Comparison of ENCODE assay signal across 9 mouse cellular contexts in the genomic region with DNA sequence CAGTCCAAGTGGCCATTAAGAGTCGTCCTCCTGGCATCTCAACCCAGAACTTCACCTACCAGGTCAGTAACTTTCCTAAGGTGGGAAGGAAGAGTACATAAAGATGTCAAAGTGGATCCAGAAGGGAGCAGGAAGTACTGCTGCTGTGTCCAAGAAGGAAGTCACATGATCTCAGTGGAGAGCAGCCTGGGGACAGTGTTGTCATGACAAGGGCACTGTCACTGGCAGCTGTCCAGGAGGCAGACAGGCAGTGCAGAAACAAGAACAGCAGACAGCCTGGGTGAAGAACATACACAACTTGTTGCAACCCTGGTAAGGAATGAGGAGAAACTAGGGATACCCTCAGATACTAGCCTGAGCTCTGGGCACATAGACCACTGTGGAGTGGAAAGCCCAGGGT. TPM values are rescaled to one million over a fixed set of nuclear protein-coding genes. Genes with fewer than 3 reads are reported as not detected.
DNase-seq lines count a peak whose midpoint lies in the region; ATAC-seq and TF ChIP-seq lines count a peak whose summit lies in the region.
"Had no signal": no experiment of that assay in that cellular context is flagged by ENCODE, and none has a peak within 500 bp of the region (broad histone marks: within the 10 kb centered on the region; RNA-seq: fewer than 3 reads in every experiment).

No protein-coding gene starts in this region.

- TF ChIP-seq CTCF in heart, postnatal 0 days (IDR thresholded peaks at IDR 0.05; ENCODE audit: low read depth): no peak

- H3K4me2 ChIP-seq in hindbrain, embryonic 16.5 days (ENCODE audit: low read length): no peak overlapping the region
- no peak overlapping the region for H3K4me2 ChIP-seq in hindbrain, embryonic 11.5 days (replicated peaks; ENCODE audit: low read depth, low read length)
- H3K4me2 ChIP-seq in heart, postnatal 0 days (ENCODE audit: low read depth, low read length): no peak overlapping the region
- H3K4me2 ChIP-seq: limb, embryonic 12.5 days had no signal

- TF ChIP-seq EP300 in heart, postnatal 0 days (IDR thresholded peaks at IDR 0.05; ENCODE audit: low read depth): no peak

- no peaks in the 10 kb centered on the region for H3K27me3 ChIP-seq in hindbrain, embryonic 16.5 days (replicated peaks; ENCODE audit: control insufficient read depth, insufficient read depth, low read length)
- no peaks in the 10 kb centered on the region for H3K27me3 ChIP-seq in hindbrain, embryonic 11.5 days (ENCODE audit: control insufficient read depth, insufficient read depth, low read length)
- H3K27me3 ChIP-seq in heart, postnatal 0 days (ENCODE audit: control insufficient read depth, insufficient read depth, low read length): no peaks in the 10 kb centered on the region
- H3K27me3 ChIP-seq: limb, embryonic 12.5 days had no signal

- 0 out of 2 replicates have a peak, but pooled peaks have one; percentile 54 for ATAC-seq in hindbrain, embryonic 16.5 days
- no peak for ATAC-seq in hindbrain, embryonic 11.5 days (ENCODE audit: low FRiP score)
- peak; percentile 70; the same call in 1 of the 2 replicates for ATAC-seq in heart, postnatal 0 days (ENCODE audit: insufficient read depth, low read depth)

- no peaks in the 10 kb centered on the region for H3K36me3 ChIP-seq in hindbrain, embryonic 16.5 days (ENCODE audit: control insufficient read depth, insufficient read depth, low read length)
- no peaks in the 10 kb centered on the region for H3K36me3 ChIP-seq in hindbrain, embryonic 11.5 days (ENCODE audit: control insufficient read depth, insufficient read depth, low read length)
- no peaks in the 10 kb centered on the region for H3K36me3 ChIP-seq in heart, postnatal 0 days (replicated peaks; ENCODE audit: control insufficient read depth, insufficient read depth, low read length)
- H3K36me3 ChIP-seq: limb, embryonic 12.5 days had no signal

- 76% methylated on average over 1 of the region's 1 CpGs for WGBS in hindbrain, embryonic 16.5 days
- 74% methylated on average over 1 of the region's 1 CpGs for WGBS in hindbrain, embryonic 11.5 days
- WGBS in heart, postnatal 0 days: 32% methylated on average over 1 of the region's 1 CpGs

- H3K4me3 ChIP-seq in hindbrain, embryonic 16.5 days (ENCODE audit: low read length): no peak overlapping the region
- no peak overlapping the region for H3K4me3 ChIP-seq in hindbrain, embryonic 11.5 days (ENCODE audit: low read depth, low read length)
- no peak overlapping the region for H3K4me3 ChIP-seq in heart, postnatal 0 days (ENCODE audit: low read depth, low read length)
- H3K4me3 ChIP-seq: limb, embryonic 12.5 days had no signal

- no peaks in the 10 kb centered on the region for H3K9me3 ChIP-seq in hindbrain, embryonic 16.5 days (ENCODE audit: control insufficient read depth, low read length)
- H3K9me3 ChIP-seq in hindbrain, embryonic 11.5 days (ENCODE audit: control insufficient read depth, low read length): no peaks in the 10 kb centered on the region
- H3K9me3 ChIP-seq in heart, postnatal 0 days (replicated peaks; ENCODE audit: control insufficient read depth, low read length): no peaks in the 10 kb centered on the region
- H3K9me3 ChIP-seq: limb, embryonic 12.5 days had no signal

- no peak for DNase-seq in hindbrain, embryonic 11.5 days (ENCODE audit: low spot score)
- DNase-seq in adrenal gland, postnatal 10 days: peak; percentile 75
- DNase-seq in heart, postnatal 0 days (ENCODE audit: low spot score): peak; percentile 61
- peak; percentile 70 for DNase-seq in lung, postnatal 14 days
- DNase-seq in frontal cortex, postnatal 10 days (ENCODE audit: low spot score in 2 of 2): no peak
- DNase-seq in embryo, embryonic 10 days (ENCODE audit: low spot score): no peak
- no peak for DNase-seq in B cell, adult 2 months

- no peak overlapping the region for H3K27ac ChIP-seq in hindbrain, embryonic 16.5 days (ENCODE audit: low read depth, low read length)
- no peak overlapping the region for H3K27ac ChIP-seq in hindbrain, embryonic 11.5 days (ENCODE audit: low read depth, low read length)
- H3K27ac ChIP-seq in heart, postnatal 0 days (ENCODE audit: low read depth): peak overlapping the region; percentile 30; the same call in 1 of the 2 replicates
- H3K27ac ChIP-seq: limb, embryonic 12.5 days had no signal

- H3K9ac ChIP-seq in hindbrain, embryonic 16.5 days (ENCODE audit: low read depth, low read length): no peak overlapping the region
- no peak overlapping the region for H3K9ac ChIP-seq in hindbrain, embryonic 11.5 days (ENCODE audit: low read depth, low read length)
- H3K9ac ChIP-seq in heart, postnatal 0 days (replicated peaks; ENCODE audit: low read depth, low read length): no peak overlapping the region
- H3K9ac ChIP-seq: limb, embryonic 12.5 days had no signal

- no peaks in the 10 kb centered on the region for H3K4me1 ChIP-seq in hindbrain, embryonic 16.5 days (ENCODE audit: control insufficient read depth, insufficient read depth, low read depth, low read length)
- H3K4me1 ChIP-seq in hindbrain, embryonic 11.5 days (replicated peaks; ENCODE audit: control insufficient read depth, insufficient read depth, low read length): no peaks in the 10 kb centered on the region
- H3K4me1 ChIP-seq in heart, postnatal 0 days (ENCODE audit: control insufficient read depth, insufficient read depth): no peaks in the 10 kb centered on the region
- H3K4me1 ChIP-seq: limb, embryonic 12.5 days had no signal

RNA-seq across cellular contexts. Expression of gene Plxnb3, which starts 8.4 kb away (rescaled TPM):
- polyA plus RNA-seq in hindbrain, embryonic 16.5 days (2015; fragmentation: Nextera tagmentation; extraction: Ambion mirVana): 0.90 and 1.2 TPM in 2 replicates
- polyA plus RNA-seq in hindbrain, embryonic 11.5 days (2014; fragmentation: Nextera tagmentation; extraction: Ambion mirVana): 0.28 TPM in 1 of 2 replicates, not detected in the other
- total RNA-seq in adrenal gland, postnatal 10 days (2021): 1 to 10 TPM in 1 of 2 experiments, under 1 TPM in 1; 0.99 to 1.2 TPM
- 0.31 and 3.4 TPM in 2 replicates for total RNA-seq in heart, postnatal 0 days (2014; rRNA removed; ENCODE audit: low replicate concordance)
- polyA plus RNA-seq in heart, postnatal 0 days (2015; fragmentation: Nextera tagmentation; extraction: Ambion mirVana): 0.67 and 0.81 TPM in 2 replicates

RNA-seq across cellular contexts. Expression of gene Srpk3, which starts 8.9 kb away (rescaled TPM):
- polyA plus RNA-seq in hindbrain, embryonic 16.5 days (2015; fragmentation: Nextera tagmentation; extraction: Ambion mirVana): 1.9 and 4.4 TPM in 2 replicates
- 1.3 and 1.6 TPM in 2 replicates for polyA plus RNA-seq in hindbrain, embryonic 11.5 days (2014; fragmentation: Nextera tagmentation; extraction: Ambion mirVana)
- 1 to 10 TPM; 2.7 to 7.8 TPM for total RNA-seq in adrenal gland, postnatal 10 days (2021)
- total RNA-seq in heart, postnatal 0 days (2014; rRNA removed; ENCODE audit: low replicate concordance): 82.0 and 94.2 TPM in 2 replicates
- 70.5 and 73.1 TPM in 2 replicates for polyA plus RNA-seq in heart, postnatal 0 days (2015; fragmentation: Nextera tagmentation; extraction: Ambion mirVana)

RNA-seq across cellular contexts. Expression of gene Idh3g, which starts 21.4 kb away (rescaled TPM):
- polyA plus RNA-seq in hindbrain, embryonic 16.5 days (2015; fragmentation: Nextera tagmentation; extraction: Ambion mirVana): 275 and 285 TPM in 2 replicates
- polyA plus RNA-seq in hindbrain, embryonic 11.5 days (2014; fragmentation: Nextera tagmentation; extraction: Ambion mirVana): 191 and 206 TPM in 2 replicates
- total RNA-seq in adrenal gland, postnatal 10 days (2021): 100 to 1,000 TPM; 681 to 708 TPM
- total RNA-seq in heart, postnatal 0 days (2014; rRNA removed; ENCODE audit: low replicate concordance): 854 and 913 TPM in 2 replicates
- 632 and 648 TPM in 2 replicates for polyA plus RNA-seq in heart, postnatal 0 days (2015; fragmentation: Nextera tagmentation; extraction: Ambion mirVana)

RNA-seq across cellular contexts. Expression of gene Ssr4, which starts 21.5 kb away (rescaled TPM):
- 145 and 162 TPM in 2 replicates for polyA plus RNA-seq in hindbrain, embryonic 16.5 days (2015; fragmentation: Nextera tagmentation; extraction: Ambion mirVana)
- 134 and 140 TPM in 2 replicates for polyA plus RNA-seq in hindbrain, embryonic 11.5 days (2014; fragmentation: Nextera tagmentation; extraction: Ambion mirVana)
- 100 to 1,000 TPM; 166 to 177 TPM for total RNA-seq in adrenal gland, postnatal 10 days (2021)
- total RNA-seq in heart, postnatal 0 days (2014; rRNA removed; ENCODE audit: low replicate concordance): 122 and 146 TPM in 2 replicates
- polyA plus RNA-seq in heart, postnatal 0 days (2015; fragmentation: Nextera tagmentation; extraction: Ambion mirVana): 181 and 194 TPM in 2 replicates

RNA-seq across cellular contexts. Expression of gene Abcd1, which starts 48.9 kb away (rescaled TPM):
- polyA plus RNA-seq in hindbrain, embryonic 16.5 days (2015; fragmentation: Nextera tagmentation; extraction: Ambion mirVana): 13.1 and 13.2 TPM in 2 replicates
- polyA plus RNA-seq in hindbrain, embryonic 11.5 days (2014; fragmentation: Nextera tagmentation; extraction: Ambion mirVana): 7.6 and 8.7 TPM in 2 replicates
- 10 to 100 TPM; 24.7 to 31.8 TPM for total RNA-seq in adrenal gland, postnatal 10 days (2021)
- 22.0 and 27.4 TPM in 2 replicates for total RNA-seq in heart, postnatal 0 days (2014; rRNA removed; ENCODE audit: low replicate concordance)
- polyA plus RNA-seq in heart, postnatal 0 days (2015; fragmentation: Nextera tagmentation; extraction: Ambion mirVana): 14.1 and 14.3 TPM in 2 replicates

Comparison
In these comparisons a context has a peak if more than half of its experiments do, and no peak if none do; other contexts are left out.
1. DNase-seq: peak in adrenal gland, postnatal 10 days (single experiment), heart, postnatal 0 days (single experiment) and lung, postnatal 14 days (single experiment); none in hindbrain, embryonic 11.5 days (single experiment), frontal cortex, postnatal 10 days (0 of 2), embryo, embryonic 10 days (single experiment) and B cell, adult 2 months (0 of 2).
2. RNA of gene Srpk3, which starts 8.9 kb away (polyA plus RNA-seq): 70.5 to 73.1 TPM in heart, postnatal 0 days; 1.9 to 4.4 TPM in hindbrain, embryonic 16.5 days and 1.3 to 1.6 TPM in hindbrain, embryonic 11.5 days; every median in the first group is over 10 times any median in the second.